Mouse (Mus musculus) lung, embryonic 15.5 days (tissue): ENCODE data around the gene Trim45. TPM values are rescaled to one million over a fixed set of nuclear protein-coding genes. Genes with fewer than 3 reads are reported as not detected.

ENCODE experiments used
- ATAC-seq: fragments of 200-750 bp; cut with Nextera tagmentation; 2 replicates; pipeline ENCODE4 v1.8.0; 2017; ENCODE audit warnings: moderate number of reproducible peaks, borderline replicate concordance; ENCODE audit not compliant: low FRiP score, low TSS enrichment; ENCODE audit errors: extremely low read depth
- H3K27ac ChIP-seq: fragments of 300-500 bp; sonication (generic); 2 replicates; pipeline ENCODE4 v1.5.1; 2015; ENCODE audit warnings: moderate library complexity, mild to moderate bottlenecking, inconsistent platforms
- H3K27me3 ChIP-seq: fragments of 300-500 bp; sonication (generic); 2 replicates; pipeline ENCODE4 v1.6.1; 2015; ENCODE audit warnings: inconsistent platforms
- H3K36me3 ChIP-seq: fragments of 300-500 bp; sonication (generic); 2 replicates; pipeline ENCODE4 v1.6.1; 2015; ENCODE audit warnings: inconsistent platforms
- H3K4me1 ChIP-seq: fragments of 300-500 bp; sonication (generic); 2 replicates; pipeline ENCODE4 v1.6.1; 2015; ENCODE audit warnings: inconsistent platforms
- H3K4me2 ChIP-seq: fragments of 300-500 bp; sonication (generic); 2 replicates; pipeline ENCODE4 v1.6.1; 2015; ENCODE audit warnings: inconsistent platforms, mild to moderate bottlenecking, moderate library complexity
- H3K4me3 ChIP-seq: fragments of 300-500 bp; sonication (generic); 2 replicates; pipeline ENCODE4 v1.5.1; 2015; ENCODE audit warnings: mild to moderate bottlenecking, inconsistent platforms
- H3K9ac ChIP-seq: fragments of 300-500 bp; sonication (generic); 2 replicates; pipeline ENCODE4 v1.6.1; 2015; ENCODE audit warnings: inconsistent platforms
- H3K9me3 ChIP-seq: fragments of 300-500 bp; sonication (generic); 2 replicates; pipeline ENCODE4 v1.6.1; 2016; ENCODE audit warnings: inconsistent platforms
- WGBS: fragments of 180-500 bp; shearing (Covaris S2); methylation state at CpG from one replicate; pipeline ENCODE4 v1.1.7; 2015; 5-methylcytosine and 5-hydroxymethylcytosine counted together
- polyA plus RNA-seq: library from polyadenylated mRNA; unstranded; fragments of >200 nt; fragmentation: Nextera tagmentation; extraction: Ambion mirVana; gene quantifications from 2 replicates; pipeline ENCODE4 v1.2.1, GENCODE M21; 2015

Gene Trim45
- polyA plus RNA-seq, 1 experiment from 2014 or later, result 5.5 TPM

DNA sequence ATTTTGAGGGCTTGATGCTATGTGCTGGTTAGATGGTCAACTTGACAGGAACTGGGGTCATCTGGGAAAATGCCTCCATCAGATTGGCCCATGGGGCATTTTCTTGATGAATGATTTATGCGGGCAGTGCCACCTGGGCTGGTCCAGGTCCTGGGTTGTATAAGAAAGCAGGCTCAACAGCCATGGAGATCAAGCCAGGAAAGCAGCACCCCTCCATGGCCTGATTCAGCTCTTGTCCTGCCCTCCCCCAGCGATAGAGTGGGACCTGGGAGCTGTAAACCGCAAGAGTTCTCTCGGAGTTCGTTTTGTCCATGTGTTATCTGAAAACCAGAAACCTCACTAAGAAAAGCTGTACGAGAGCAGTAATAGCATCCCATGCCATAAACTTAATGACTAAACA, 13.5 kb downstream of the Trim45 start:
- Histone ChIP-seq H3K36me3 (peaks cover 36% of the 10 kb centered on the region), H3K27me3 (no peaks in the 10 kb centered on the region), H3K4me1 (no peaks in the 10 kb centered on the region), H3K9me3 (no peaks in the 10 kb centered on the region), H3K4me2 (no peak overlapping the region), H3K4me3 (no peak overlapping the region), H3K27ac (no peak overlapping the region), H3K9ac (no peak overlapping the region)
- WGBS, result 90% methylated on average over 6 of the region's 6 CpGs
- no peak for ATAC-seq

DNA sequence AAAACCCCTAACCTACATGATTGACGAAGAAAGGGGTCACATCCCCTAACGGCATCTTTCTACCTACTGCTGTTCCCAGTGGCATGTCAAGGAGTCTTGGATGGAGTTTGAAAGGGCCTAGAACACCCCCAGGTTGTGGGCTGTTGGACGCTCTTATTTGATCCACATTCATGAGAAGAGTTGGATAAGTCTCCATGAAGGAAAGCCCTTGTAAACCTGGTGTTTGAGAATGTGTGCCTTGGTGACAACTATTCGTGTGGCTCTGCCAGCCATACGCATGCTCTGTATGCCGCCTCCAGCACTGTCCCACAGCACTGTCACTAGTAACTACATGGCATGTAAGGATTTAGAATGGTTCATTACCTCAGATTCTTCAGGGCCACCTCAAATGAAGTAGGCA, 14.2 kb downstream of the Trim45 start:
- no peak for ATAC-seq
- no peaks in the 10 kb centered on the region for H3K4me1 ChIP-seq
- no peak overlapping the region for H3K4me3 ChIP-seq
- H3K9ac ChIP-seq, result no peak overlapping the region
- no peak overlapping the region for H3K27ac ChIP-seq
- no peaks in the 10 kb centered on the region for H3K9me3 ChIP-seq
- H3K4me2 ChIP-seq, result no peak overlapping the region
- WGBS, result 93% methylated on average over 6 of the region's 6 CpGs
- H3K36me3 ChIP-seq, result peaks cover 41% of the 10 kb centered on the region
- no peaks in the 10 kb centered on the region for H3K27me3 ChIP-seq

- Histone ChIP-seq H3K4me2 (no peak overlapping the region), H3K4me3 (no peak overlapping the region), H3K4me1 (no peaks in the 10 kb centered on the region), H3K27ac (no peak overlapping the region), H3K9me3 (no peaks in the 10 kb centered on the region), H3K27me3 (no peaks in the 10 kb centered on the region), H3K36me3 (peaks cover 56% of the 10 kb centered on the region), H3K9ac (no peak overlapping the region)
- no peak for ATAC-seq
- 93% methylated on average over 4 of the region's 4 CpGs for WGBS
Measured at GRCm38 (mm10) chr3:100938211-100938610, 16.2 kb downstream of the Trim45 start.

DNA sequence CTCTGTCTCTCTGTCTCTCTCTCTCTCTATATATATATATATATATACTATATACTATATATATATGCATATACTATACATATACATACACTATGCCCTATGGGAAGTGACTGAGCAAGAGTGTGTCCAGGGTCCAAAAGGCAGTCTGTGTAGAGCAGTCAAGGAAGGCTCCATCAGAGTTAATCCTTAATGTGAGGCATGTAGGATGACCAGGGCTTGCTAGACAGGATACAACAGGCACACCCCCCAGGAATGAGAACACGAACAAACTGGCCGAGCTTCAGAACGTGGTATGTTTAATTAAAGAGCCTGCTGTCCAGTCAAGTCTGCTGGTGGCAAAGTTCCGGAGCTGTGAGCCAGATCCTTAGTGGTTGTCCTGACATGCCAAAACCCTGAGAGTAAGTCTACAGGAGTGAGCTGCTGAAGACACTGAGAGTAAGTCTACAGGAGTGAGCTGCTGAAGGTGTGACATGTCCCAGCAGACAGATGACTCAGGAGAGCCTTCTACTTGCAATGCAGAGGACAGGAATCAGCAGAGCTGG, 18.6 kb downstream of the Trim45 start:
- no peaks in the 10 kb centered on the region for H3K27me3 ChIP-seq
- H3K9me3 ChIP-seq, result no peaks in the 10 kb centered on the region
- H3K36me3 ChIP-seq, result peaks cover 78% of the 10 kb centered on the region
- H3K9ac ChIP-seq, result no peak overlapping the region
- H3K4me3 ChIP-seq, result no peak overlapping the region
- no peak for ATAC-seq
- H3K4me1 ChIP-seq, result no peaks in the 10 kb centered on the region
- WGBS, result 71% methylated on average over 4 of the region's 4 CpGs
- no peak overlapping the region for H3K4me2 ChIP-seq
- no peak overlapping the region for H3K27ac ChIP-seq

DNA sequence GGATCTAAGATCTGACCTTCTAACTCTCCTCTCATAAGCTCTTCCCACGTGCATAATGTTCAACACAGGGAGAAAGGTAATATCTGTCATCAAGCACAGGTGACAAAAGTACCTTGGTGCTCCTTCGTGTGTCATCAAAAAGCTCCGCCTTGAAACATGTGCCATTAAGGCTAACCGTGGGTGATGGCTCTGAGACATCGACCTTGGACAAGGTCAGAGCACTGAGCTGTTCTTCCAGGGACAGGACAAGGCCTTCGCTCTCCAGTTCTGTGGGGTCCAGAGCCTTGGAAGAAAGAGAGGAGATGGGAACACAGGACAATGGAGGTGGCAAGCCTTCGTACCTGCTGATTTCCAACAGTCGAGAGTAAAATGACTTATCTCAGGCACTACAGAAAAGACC, 25.3 kb downstream of the Trim45 start:
- H3K9ac ChIP-seq, result no peak overlapping the region
- H3K9me3 ChIP-seq, result no peaks in the 10 kb centered on the region
- no peaks in the 10 kb centered on the region for H3K4me1 ChIP-seq
- WGBS, result 87% methylated on average over 8 of the region's 8 CpGs
- no peak overlapping the region for H3K4me2 ChIP-seq
- H3K36me3 ChIP-seq, result peaks cover 82% of the 10 kb centered on the region
- H3K4me3 ChIP-seq, result no peak overlapping the region
- no peaks in the 10 kb centered on the region for H3K27me3 ChIP-seq
- ATAC-seq, result no peak
- no peak overlapping the region for H3K27ac ChIP-seq

DNA sequence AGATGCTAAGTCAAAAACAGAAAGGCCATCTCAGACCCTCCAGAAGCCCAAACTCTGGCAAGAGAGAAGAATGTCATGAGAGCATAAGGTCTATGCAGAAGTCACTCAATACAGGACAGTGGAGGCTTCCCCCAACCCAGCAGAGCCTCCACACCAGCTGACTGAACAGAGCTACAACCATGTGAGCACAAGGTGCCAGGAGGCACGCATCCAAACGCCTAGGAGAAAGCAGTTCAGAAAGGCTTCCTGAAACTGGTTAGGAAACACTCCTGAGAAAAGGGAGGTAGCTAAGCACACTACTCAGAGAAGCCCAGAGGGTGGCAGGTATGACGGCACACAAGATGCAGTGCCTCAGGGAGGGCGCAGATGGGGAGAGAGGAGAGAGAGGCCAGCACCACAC, 29.5 kb downstream of the Trim45 start:
- no peaks in the 10 kb centered on the region for H3K9me3 ChIP-seq
- no peak overlapping the region for H3K4me3 ChIP-seq
- no peak overlapping the region for H3K27ac ChIP-seq
- 88% methylated on average over 4 of the region's 4 CpGs for WGBS
- no peak for ATAC-seq
- H3K36me3 ChIP-seq, result peaks cover 82% of the 10 kb centered on the region
- no peak overlapping the region for H3K4me2 ChIP-seq
- H3K9ac ChIP-seq, result no peak overlapping the region
- no peaks in the 10 kb centered on the region for H3K27me3 ChIP-seq
- H3K4me1 ChIP-seq, result no peaks in the 10 kb centered on the region

- no peak for ATAC-seq
- H3K4me2 ChIP-seq, result no peak overlapping the region
- H3K27ac ChIP-seq, result no peak overlapping the region
- no peaks in the 10 kb centered on the region for H3K27me3 ChIP-seq
- no peaks in the 10 kb centered on the region for H3K4me1 ChIP-seq
- no peak overlapping the region for H3K4me3 ChIP-seq
- H3K36me3 ChIP-seq, result peaks cover 87% of the 10 kb centered on the region
- H3K9ac ChIP-seq, result no peak overlapping the region
- H3K9me3 ChIP-seq, result no peaks in the 10 kb centered on the region
Measured at GRCm38 (mm10) chr3:100954616-100955015, 32.6 kb downstream of the Trim45 start.

DNA sequence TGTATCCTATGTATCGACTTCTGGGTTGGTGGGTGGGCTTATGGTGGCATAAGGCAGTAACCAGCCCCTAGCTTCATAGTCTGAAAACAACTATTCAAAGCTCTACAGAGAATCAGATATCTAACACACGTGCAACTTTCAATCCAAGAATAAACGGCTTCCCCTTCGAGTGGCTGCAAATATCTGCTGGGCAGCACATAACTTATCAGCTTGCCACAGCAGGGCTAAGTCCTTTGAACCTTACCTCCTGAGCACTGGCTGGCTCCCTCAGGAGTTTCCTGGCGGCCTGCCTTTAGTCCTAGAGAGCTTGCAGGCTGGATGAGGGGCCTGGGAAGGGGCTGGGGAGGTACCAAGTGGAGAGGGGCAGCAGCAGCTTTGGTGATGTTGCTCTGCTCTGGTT, 39.0 kb downstream of the Trim45 start:
- Histone ChIP-seq H3K27ac (no peak overlapping the region), H3K27me3 (no peaks in the 10 kb centered on the region), H3K36me3 (peaks cover 85% of the 10 kb centered on the region), H3K4me1 (no peaks in the 10 kb centered on the region), H3K4me2 (no peak overlapping the region), H3K4me3 (no peak overlapping the region), H3K9ac (no peak overlapping the region), H3K9me3 (no peaks in the 10 kb centered on the region)
- WGBS, result 73% methylated on average over 5 of the region's 5 CpGs
- no peak for ATAC-seq

GRCm38 (mm10) chr3:100961501-100961900, 39.5 kb downstream of the Trim45 start:
- Histone ChIP-seq H3K9me3 (no peaks in the 10 kb centered on the region), H3K4me2 (no peak overlapping the region), H3K27ac (no peak overlapping the region), H3K4me1 (no peaks in the 10 kb centered on the region), H3K9ac (no peak overlapping the region), H3K27me3 (no peaks in the 10 kb centered on the region), H3K36me3 (peaks cover 84% of the 10 kb centered on the region), H3K4me3 (no peak overlapping the region)
- no peak for ATAC-seq
- 80% methylated on average over 7 of the region's 7 CpGs for WGBS

- no peak for ATAC-seq
- Histone ChIP-seq H3K4me2 (no peak overlapping the region), H3K36me3 (peaks cover 63% of the 10 kb centered on the region), H3K4me3 (no peak overlapping the region), H3K9ac (no peak overlapping the region), H3K9me3 (no peaks in the 10 kb centered on the region), H3K4me1 (peaks cover 5% of the 10 kb centered on the region; the same call in 1 of the 2 replicates), H3K27me3 (no peaks in the 10 kb centered on the region), H3K27ac (no peak overlapping the region)
- WGBS, result 79% methylated on average over 14 of the region's 14 CpGs
Measured at GRCm38 (mm10) chr3:100963849-100964542, 42.0 kb downstream of the Trim45 start.

DNA sequence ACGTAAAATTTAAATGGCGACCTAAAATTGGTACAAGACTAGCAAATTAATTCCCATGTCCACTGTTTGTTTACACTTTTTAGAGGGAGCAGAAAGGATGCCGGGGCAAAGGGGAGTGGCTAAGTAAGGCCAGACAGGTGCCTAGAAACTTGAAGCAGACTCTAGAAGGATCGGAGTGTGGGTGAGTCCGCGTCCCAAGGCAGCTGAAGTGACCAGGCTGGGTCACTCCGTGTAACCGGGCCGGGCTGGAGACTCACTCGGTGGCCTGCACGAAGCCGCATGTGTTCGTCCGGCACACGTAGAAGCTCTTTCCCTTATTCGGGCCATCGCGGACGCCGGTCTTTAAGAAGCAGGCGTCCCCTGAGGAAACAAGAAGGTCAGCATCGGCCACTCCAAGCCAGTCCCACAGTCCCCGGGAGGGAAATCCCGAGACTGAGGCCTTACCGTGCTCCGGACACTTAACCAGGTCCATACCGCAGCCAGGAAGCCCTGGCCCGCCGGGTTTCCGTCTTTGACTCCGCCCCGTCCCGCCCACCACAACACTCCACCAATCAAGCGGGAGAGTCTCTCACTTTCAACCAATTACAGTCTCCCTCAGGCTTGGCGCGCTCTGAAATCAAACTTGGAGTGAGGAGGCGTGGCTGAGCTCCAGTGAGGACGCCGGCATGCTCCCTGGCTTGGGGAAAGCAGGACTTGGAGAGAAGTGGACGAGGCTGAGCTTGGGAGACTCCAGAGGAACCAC, 47.3 kb downstream of the Trim45 start, which contains the start of gene Ttf2:
Gene Ttf2 (minus strand): TSS at position 488 of the 742 bp plus-strand sequence.
- under 1% methylated on average over 40 of the region's 40 CpGs for WGBS
- Histone ChIP-seq H3K9me3 (no peaks in the 10 kb centered on the region), H3K9ac (peak within 1 kb of the TSS; percentile 75), H3K36me3 (peaks cover 15% of the 10 kb centered on the region), H3K4me1 (peaks cover 11% of the 10 kb centered on the region), H3K4me2 (peak within 1 kb of the TSS; percentile 71), H3K4me3 (peak within 1 kb of the TSS; percentile 87), H3K27me3 (no peaks in the 10 kb centered on the region), H3K27ac (peak within 1 kb of the TSS; percentile 60)
- peak; percentile 99 for ATAC-seq

DNA sequence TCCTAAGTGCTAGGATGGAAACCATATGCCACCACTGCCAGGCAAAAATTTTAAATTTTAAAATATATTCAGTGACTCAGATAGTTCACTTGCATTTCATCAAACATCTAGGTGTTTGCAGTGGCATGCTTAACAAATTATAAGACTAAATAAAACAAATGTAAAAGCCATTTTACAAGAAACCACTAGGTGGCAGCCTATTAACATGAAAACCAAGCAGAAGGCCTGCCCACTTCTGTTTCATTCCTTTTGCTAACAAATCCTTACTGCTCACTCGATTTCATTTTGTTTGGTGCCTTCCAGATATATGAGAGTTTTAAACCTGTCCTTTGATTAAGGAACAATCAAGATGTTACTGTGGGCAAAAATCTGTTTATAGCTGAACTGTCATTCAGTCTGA, 51.9 kb downstream of the Trim45 start:
- ATAC-seq, result no peak
- H3K36me3 ChIP-seq, result no peaks in the 10 kb centered on the region
- peaks cover 7% of the 10 kb centered on the region for H3K4me1 ChIP-seq
- no peak overlapping the region for H3K9ac ChIP-seq
- H3K27ac ChIP-seq, result no peak overlapping the region
- H3K4me3 ChIP-seq, result no peak overlapping the region
- 2% methylated on average over 1 of the region's 1 CpGs for WGBS
- no peak overlapping the region for H3K4me2 ChIP-seq
- H3K27me3 ChIP-seq, result no peaks in the 10 kb centered on the region; the same call in 1 of the 2 replicates
- no peaks in the 10 kb centered on the region for H3K9me3 ChIP-seq
